Mouse (Mus musculus): Measurements from ENCODE around the gene Chst10.

GRCm38 (mm10) chr1:38842861-38843260 lies 55.1 kb downstream of the Chst10 start:
- TF ChIP-seq POLR2A (IDR thresholded peaks at IDR 0.05; ENCODE audit: low read depth, low read length) = no peak
- no peak for TF ChIP-seq EP300 (IDR thresholded peaks at IDR 0.05; ENCODE audit: low read length)
- no peak for TF ChIP-seq POLR2AphosphoS2 (IDR thresholded peaks at IDR 0.05; ENCODE audit: low read depth, low read length)
- TF ChIP-seq CTCF (conservative IDR thresholded peaks at IDR 0.05 in 1 of 2, IDR thresholded peaks at IDR 0.05 in 1 of 2; ENCODE audit: low read depth in 2 of 2, low read length in 2 of 2) = no peak
- TF ChIP-seq TCF12 (IDR thresholded peaks at IDR 0.05; ENCODE audit: low read depth, low read length) = no peak
- no peak for TF ChIP-seq CHD2 (IDR thresholded peaks at IDR 0.05; ENCODE audit: low read length)
- TF ChIP-seq USF2 (conservative IDR thresholded peaks at IDR 0.05; ENCODE audit: low read depth, low read length) = no peak
- TF ChIP-seq GABPA (IDR thresholded peaks at IDR 0.05; ENCODE audit: insufficient replicate concordance, low read depth, low read length) = no peak
- no peak for TF ChIP-seq SMC3 (IDR thresholded peaks at IDR 0.05; ENCODE audit: low read depth, low read length)
- no peak for TF ChIP-seq TBP (conservative IDR thresholded peaks at IDR 0.05; ENCODE audit: low read depth, low read length)

Measured in CH12.LX (cell line).